Mouse (Mus musculus) embryonic fibroblast, embryonic 13.5 days (primary cell): ENCODE results near the gene Tecpr1.

ENCODE experiments used
- CTCF ChIP-seq: IDR thresholded peaks from 2 replicates; pipeline ENCODE4 v1.5.1; 2011; ENCODE audit warnings: mild to moderate bottlenecking, control low read depth, low read length, moderate library complexity, borderline replicate concordance; ENCODE audit not compliant: insufficient read depth
- POLR2A ChIP-seq: IDR thresholded peaks from 2 replicates; pipeline ENCODE4 v1.6.1; 2011; ENCODE audit warnings: low read depth, mild to moderate bottlenecking, control low read depth, low read length, moderate library complexity

- TF ChIP-seq CTCF (no peak), POLR2A (no peak)
Observed at GRCm38 (mm10) chr5:144259228-144259627, 35.8 kb upstream of the Tecpr1 start.
